Mouse (Mus musculus) brain, embryonic 14.5 days (tissue): ENCODE results near the gene Olfr1022. TPM values are rescaled to one million over a fixed set of nuclear protein-coding genes. Genes with fewer than 3 reads are reported as not detected.
A peak's percentile ranks its signal among the peaks of the same experiment; 100 is the strongest.

Experiments used
- DNase-seq: peaks from one replicate; pipeline ENCODE4 v3.0.0-alpha.2; 2011; ENCODE audit warnings: low read depth
- CTCF ChIP-seq: fragments of 200-500 bp; IDR thresholded peaks from 2 replicates; pipeline ENCODE4 v1.5.1; 2012; ENCODE audit warnings: inconsistent platforms, mild to moderate bottlenecking, moderate library complexity, borderline replicate concordance; ENCODE audit not compliant: insufficient read depth, insufficient read length; ENCODE audit errors: extremely low read depth
- POLR2A ChIP-seq: fragments of 200-500 bp; IDR thresholded peaks from 2 replicates; pipeline ENCODE4 v1.6.1; 2012; ENCODE audit warnings: mild to moderate bottlenecking, inconsistent platforms, borderline replicate concordance; ENCODE audit not compliant: poor library complexity, insufficient read depth, insufficient read length, severe bottlenecking; ENCODE audit errors: extremely low read depth
- polyA plus RNA-seq: library from polyadenylated mRNA; depleted of rRNA; stranded (reverse); fragments of >200 nt; gene quantifications from 2 replicates; pipeline ENCODE4 v1.2.3, GENCODE M21; 2012; rRNA removed

The Olfr1022 gene
- polyA plus RNA-seq, result not detected in 2 replicates

DNA sequence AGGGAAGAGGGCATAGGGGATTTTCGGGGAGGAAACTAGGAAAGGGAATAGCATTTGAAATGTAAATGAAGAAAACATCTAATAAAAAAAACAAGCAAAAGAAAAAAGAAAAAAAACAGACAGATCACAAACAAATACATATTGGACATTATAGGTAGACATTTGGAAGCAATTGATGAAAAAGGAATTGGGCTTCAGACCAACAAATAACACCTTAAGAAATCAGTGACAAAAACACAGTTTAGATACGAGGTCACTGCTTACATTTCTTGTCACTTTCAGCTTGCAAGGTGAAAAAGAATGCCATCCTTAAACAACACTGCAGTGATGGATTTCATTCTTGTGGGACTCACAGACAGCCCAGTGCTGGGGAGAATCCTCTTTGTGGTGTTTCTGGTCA is at the start of gene Olfr1022:
Gene Olfr1022 (plus strand): TSS at position 301 of the 400 bp plus-strand sequence.
- TF ChIP-seq POLR2A, result no peak
- TF ChIP-seq CTCF, result no peak
- DNase-seq, result no peak

DNA sequence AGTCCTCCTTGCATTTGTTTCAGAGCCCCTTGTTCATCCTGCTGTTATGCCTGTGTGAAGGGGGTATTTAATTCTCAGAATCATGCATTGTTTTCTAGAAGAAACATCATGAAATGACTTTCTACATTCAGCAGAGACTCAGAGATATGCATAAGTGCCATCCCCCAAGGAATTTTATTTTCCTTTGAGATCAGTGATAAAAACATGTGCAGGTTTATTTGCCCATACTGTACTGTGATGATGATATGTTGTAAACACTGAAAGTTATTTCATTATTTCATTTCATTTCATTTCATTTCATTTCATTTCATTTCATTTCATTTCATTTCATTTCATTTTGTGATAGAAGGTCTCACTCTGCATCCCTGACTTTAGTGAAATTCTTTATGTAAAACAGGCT is 23.0 kb upstream of the Olfr1022 start, which contains the start of gene Olfr1019:
Gene Olfr1019 (minus strand): TSS at position 101 of the 400 bp plus-strand sequence.
- DNase-seq, result no peak
- TF ChIP-seq POLR2A, result no peak
- no peak for TF ChIP-seq CTCF

DNA sequence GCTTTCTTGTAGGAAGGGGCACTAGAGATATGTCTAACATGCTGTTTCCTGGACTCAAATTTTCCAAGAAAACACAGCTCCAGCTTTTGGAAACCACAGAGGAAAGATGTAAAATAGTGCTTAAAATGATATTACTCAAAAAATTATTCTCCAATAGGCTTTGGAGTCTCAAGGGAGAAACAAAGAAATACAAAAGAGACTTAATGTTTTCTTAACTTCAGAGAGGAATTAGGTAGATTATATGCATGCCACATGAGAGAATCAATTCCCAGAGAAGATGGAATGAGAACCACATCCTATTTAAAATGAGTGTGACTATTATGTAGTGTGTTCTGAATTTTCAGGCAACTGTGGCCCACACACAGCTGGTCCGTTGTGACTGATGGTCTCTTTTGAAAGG is 21.7 kb upstream of the Olfr1022 start, which contains the start of gene Olfr1020:
Gene Olfr1020 (plus strand): TSS at position 301 of the 400 bp plus-strand sequence.
- no peak for TF ChIP-seq POLR2A
- no peak for TF ChIP-seq CTCF
- DNase-seq, result no peak

DNA sequence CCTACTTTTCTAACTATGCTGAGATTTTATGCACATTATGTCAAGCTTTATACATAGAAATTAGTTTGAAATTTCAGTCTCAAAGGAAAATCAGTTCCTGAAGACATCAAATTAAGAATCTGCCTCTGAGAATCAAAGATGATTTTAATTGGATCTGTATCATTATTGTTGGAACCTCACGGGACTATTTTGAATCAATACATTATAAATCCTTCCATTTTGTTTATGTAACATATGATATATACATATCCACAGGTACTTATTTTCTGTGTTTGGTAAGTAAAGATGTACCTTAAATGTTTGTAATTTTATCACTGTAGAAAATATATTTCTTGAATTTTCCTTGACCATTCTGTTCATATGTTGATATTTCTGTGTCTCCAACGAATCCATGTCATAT is 16.9 kb downstream of the Olfr1022 start, which contains the start of gene Olfr1023:
Gene Olfr1023 (plus strand): TSS at position 301 of the 400 bp plus-strand sequence.
- no peak for TF ChIP-seq CTCF
- TF ChIP-seq POLR2A, result no peak
- DNase-seq, result no peak

DNA sequence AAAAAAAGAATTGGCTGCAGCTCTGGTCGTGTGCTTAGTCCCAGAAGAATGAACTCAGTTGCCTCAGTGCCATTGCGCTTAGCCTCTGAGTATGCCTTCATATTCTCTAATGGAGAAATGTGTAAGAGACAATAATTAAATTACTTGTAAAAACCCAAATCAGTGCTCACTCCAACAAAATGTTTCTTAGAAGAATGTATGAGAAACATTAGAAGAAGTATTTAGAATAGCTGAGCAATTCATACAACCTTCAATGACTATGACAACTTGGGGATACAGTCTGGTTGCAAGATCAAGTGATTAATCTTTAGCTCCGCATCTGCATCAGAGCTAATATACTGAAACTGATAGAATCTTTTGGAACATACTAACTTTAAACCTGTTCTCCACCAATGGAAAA is 36.6 kb downstream of the Olfr1022 start, which contains the start of gene Olfr1024:
Gene Olfr1024 (minus strand): TSS at position 101 of the 400 bp plus-strand sequence.
- DNase-seq, result no peak

DNA sequence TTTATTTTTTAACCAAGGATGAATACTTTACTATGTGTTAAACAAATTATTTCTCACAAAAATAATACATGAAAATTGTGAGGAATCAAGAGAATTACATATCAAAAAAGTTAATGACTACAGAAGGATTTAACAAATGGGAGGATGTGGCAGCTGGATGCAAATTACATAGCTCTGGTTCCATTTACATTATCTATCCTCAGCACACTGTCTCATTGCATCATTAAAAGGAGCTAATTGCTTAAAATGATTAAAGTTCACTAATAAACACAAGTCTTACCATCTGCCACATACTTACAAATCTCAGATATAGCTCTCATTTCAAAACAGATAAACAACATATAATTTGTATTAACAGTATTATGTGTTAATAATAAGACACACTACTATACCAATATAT is 44.8 kb downstream of the Olfr1022 start:
- peak; percentile 34 for DNase-seq
- no peak for TF ChIP-seq CTCF
- no peak for TF ChIP-seq POLR2A

More for the DNA sequence above, 36.6 kb downstream of the Olfr1022 start, which contains the start of gene Olfr1024:
- TF ChIP-seq POLR2A, result no peak
- no peak for TF ChIP-seq CTCF

DNA sequence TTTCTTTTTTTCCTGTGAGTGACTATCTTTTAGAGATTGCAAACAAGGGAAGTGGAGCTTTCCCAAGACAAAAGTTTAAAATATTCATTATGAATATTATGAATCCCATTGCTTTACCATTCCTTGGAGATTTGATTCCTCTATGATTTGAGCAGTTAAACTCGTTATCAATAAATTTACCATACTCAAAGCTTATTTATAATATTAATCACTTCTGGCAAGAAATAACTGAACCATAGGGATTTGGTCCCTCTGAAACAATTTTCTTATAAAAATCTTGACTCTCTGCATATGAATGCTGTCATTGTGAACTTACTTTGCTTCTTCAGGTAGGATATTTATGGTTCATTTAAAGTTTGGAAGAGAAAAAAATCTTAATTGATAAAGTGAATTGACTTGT is 46.5 kb downstream of the Olfr1022 start, which contains the start of gene Olfr1025-ps1:
Gene Olfr1025-ps1 (plus strand): TSS at position 301 of the 400 bp plus-strand sequence.
- no peak for DNase-seq
- TF ChIP-seq CTCF, result no peak
- no peak for TF ChIP-seq POLR2A

Other genes starting within 250 kb of the Olfr1022 start
- gene Olfr1002, start 217.9 kb upstream of the Olfr1022 start, polyA plus RNA-seq, result not detected in 2 replicates
- not detected in 2 replicates for gene Olfr154, start 204.1 kb upstream of the Olfr1022 start, polyA plus RNA-seq
- gene Olfr1006, start 189.8 kb upstream of the Olfr1022 start, polyA plus RNA-seq, result not detected in 2 replicates
- gene Olfr1008, start 179.2 kb upstream of the Olfr1022 start, polyA plus RNA-seq, result not detected in 2 replicates
- not detected in 2 replicates for gene Olfr1009, start 153.2 kb upstream of the Olfr1022 start, polyA plus RNA-seq
- not detected in 2 replicates for gene Olfr1012, start 105.8 kb upstream of the Olfr1022 start, polyA plus RNA-seq
- gene Olfr1013, start 101.5 kb upstream of the Olfr1022 start, polyA plus RNA-seq, result not detected in 2 replicates
- gene Olfr1014, start 95.9 kb upstream of the Olfr1022 start, polyA plus RNA-seq, result not detected in 2 replicates
- not detected in 2 replicates for gene Olfr1015, start 86.6 kb upstream of the Olfr1022 start, polyA plus RNA-seq
- not detected in 2 replicates for gene Olfr1016, start 66.0 kb upstream of the Olfr1022 start, polyA plus RNA-seq
- gene Olfr1018, start 50.1 kb upstream of the Olfr1022 start, polyA plus RNA-seq, result not detected in 2 replicates
- gene Olfr1019, start 23.1 kb upstream of the Olfr1022 start, polyA plus RNA-seq, result 0.08 TPM in 1 of 2 replicates, not detected in the other
- not detected in 2 replicates for gene Olfr1020, start 21.6 kb upstream of the Olfr1022 start, polyA plus RNA-seq
- gene Olfr1023, start 17.0 kb downstream of the Olfr1022 start, polyA plus RNA-seq, result not detected in 2 replicates
- gene Olfr1024, start 36.5 kb downstream of the Olfr1022 start, polyA plus RNA-seq, result not detected in 2 replicates
- gene Olfr1025-ps1, start 46.6 kb downstream of the Olfr1022 start, polyA plus RNA-seq, result not detected in 2 replicates
- gene Olfr1026, start 53.0 kb downstream of the Olfr1022 start, polyA plus RNA-seq, result not detected in 2 replicates
- gene Olfr1028, start 81.8 kb downstream of the Olfr1022 start, polyA plus RNA-seq, result not detected in 2 replicates
- gene Olfr1029, start 105.3 kb downstream of the Olfr1022 start, polyA plus RNA-seq, result not detected in 2 replicates
- not detected in 2 replicates for gene Olfr1030, start 110.7 kb downstream of the Olfr1022 start, polyA plus RNA-seq
- gene Olfr1031, start 121.7 kb downstream of the Olfr1022 start, polyA plus RNA-seq, result not detected in 2 replicates
- not detected in 2 replicates for gene Olfr1032, start 136.9 kb downstream of the Olfr1022 start, polyA plus RNA-seq
- gene Olfr1033, start 152.0 kb downstream of the Olfr1022 start, polyA plus RNA-seq, result 0.04 and 0.06 TPM in 2 replicates
- gene Olfr1034, start 177.3 kb downstream of the Olfr1022 start, polyA plus RNA-seq, result not detected in 2 replicates
- not detected in 2 replicates for gene Olfr1036, start 205.4 kb downstream of the Olfr1022 start, polyA plus RNA-seq
- not detected in 2 replicates for gene Olfr1037, start 218.8 kb downstream of the Olfr1022 start, polyA plus RNA-seq